Mouse (Mus musculus) CH12.LX (cell line): ENCODE measurements around the gene Prkch.

Experiments used
- CTCF ChIP-seq, 2 experiments: IDR thresholded peaks in 1 of 2; conservative IDR thresholded peaks in 1 of 2; 2 replicates each; pipeline ENCODE4 v1.5.1; 2011 to 2012; ENCODE audit warnings: low read depth in 2 of 2, low read length in 2 of 2, improper control_type of control experiment in 1 of 2, inconsistent platforms in 1 of 2, mild to moderate bottlenecking in 1 of 2, moderate library complexity in 1 of 2
- HCFC1 ChIP-seq: IDR thresholded peaks from 2 replicates; pipeline ENCODE4 v1.6.1; 2012; ENCODE audit warnings: low read depth, mild to moderate bottlenecking, inconsistent platforms, low read length, improper control_type of control experiment
- RCOR1 ChIP-seq: conservative IDR thresholded peaks from 2 replicates; pipeline ENCODE4 v1.6.1; 2012; ENCODE audit warnings: low read depth, mild to moderate bottlenecking, inconsistent platforms, low read length, improper control_type of control experiment

DNA sequence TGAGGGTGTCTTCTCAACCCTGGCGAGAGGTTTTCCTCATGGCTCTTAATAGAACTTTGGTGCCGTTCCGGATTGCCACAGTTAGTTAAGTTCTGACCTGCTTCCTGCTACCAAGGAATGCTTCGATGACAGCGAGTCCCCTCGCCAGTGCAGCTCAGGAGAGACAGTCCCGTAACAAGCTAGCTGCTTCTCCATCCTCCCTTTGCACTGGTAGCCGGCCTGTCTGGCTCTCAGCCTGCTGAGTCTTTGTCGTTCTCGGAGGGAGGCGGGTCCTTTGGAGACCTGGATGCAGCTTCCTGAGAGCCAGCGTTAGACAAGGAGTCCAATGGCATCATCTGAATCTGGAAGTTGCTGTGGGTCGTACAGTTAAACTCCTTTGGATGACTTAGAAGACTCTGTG, 101.3 kb downstream of the Prkch start:
- TF ChIP-seq RCOR1 (no peak), HCFC1 (no peak), CTCF (conservative IDR thresholded peaks at IDR 0.05 in 1 of 2, IDR thresholded peaks at IDR 0.05 in 1 of 2; ENCODE audit: low read depth in 2 of 2, low read length in 2 of 2) (no peak)
